Mouse (Mus musculus) megakaryocyte, embryonic 14.5 days (primary cell): ENCODE results near the gene Lyrm4. TPM values are rescaled to one million over a fixed set of nuclear protein-coding genes. Genes with fewer than 3 reads are reported as not detected.

Experiments
- H3K27me3 ChIP-seq: replicated peaks from 2 replicates; pipeline ENCODE3; 2012; ENCODE audit warnings: inconsistent platforms
- H3K36me3 ChIP-seq: replicated peaks from 2 replicates; pipeline ENCODE3; 2012; ENCODE audit warnings: low read length, inconsistent platforms, mixed read lengths
- H3K4me1 ChIP-seq: 2 replicates; pipeline ENCODE4 v1.6.1; 2012; ENCODE audit warnings: inconsistent platforms
- H3K4me3 ChIP-seq: replicated peaks from 2 replicates; pipeline ENCODE3; 2012; ENCODE audit warnings: moderate library complexity, mild to moderate bottlenecking, inconsistent platforms
- H3K9me3 ChIP-seq: 2 replicates; pipeline ENCODE4 v1.6.1; 2012; ENCODE audit warnings: inconsistent platforms
- FLI1 ChIP-seq: IDR thresholded peaks from 2 replicates; pipeline ENCODE4 v1.6.1; 2012; ENCODE audit warnings: low read length, inconsistent platforms, mixed read lengths
- GATA1 ChIP-seq: IDR thresholded peaks from 3 replicates; pipeline ENCODE4 v1.6.1; 2012; ENCODE audit warnings: mixed read lengths, low read length, inconsistent platforms, borderline replicate concordance
- polyA plus RNA-seq: library from polyadenylated mRNA; stranded (reverse); fragments of >175 nt; gene quantifications from 2 replicates; pipeline ENCODE4 v1.2.3, GENCODE M21; 2012; ENCODE audit warnings: low replicate concordance; ENCODE audit not compliant: insufficient read depth

Lyrm4 gene
- polyA plus RNA-seq, 1 experiment = 3.3 TPM

DNA sequence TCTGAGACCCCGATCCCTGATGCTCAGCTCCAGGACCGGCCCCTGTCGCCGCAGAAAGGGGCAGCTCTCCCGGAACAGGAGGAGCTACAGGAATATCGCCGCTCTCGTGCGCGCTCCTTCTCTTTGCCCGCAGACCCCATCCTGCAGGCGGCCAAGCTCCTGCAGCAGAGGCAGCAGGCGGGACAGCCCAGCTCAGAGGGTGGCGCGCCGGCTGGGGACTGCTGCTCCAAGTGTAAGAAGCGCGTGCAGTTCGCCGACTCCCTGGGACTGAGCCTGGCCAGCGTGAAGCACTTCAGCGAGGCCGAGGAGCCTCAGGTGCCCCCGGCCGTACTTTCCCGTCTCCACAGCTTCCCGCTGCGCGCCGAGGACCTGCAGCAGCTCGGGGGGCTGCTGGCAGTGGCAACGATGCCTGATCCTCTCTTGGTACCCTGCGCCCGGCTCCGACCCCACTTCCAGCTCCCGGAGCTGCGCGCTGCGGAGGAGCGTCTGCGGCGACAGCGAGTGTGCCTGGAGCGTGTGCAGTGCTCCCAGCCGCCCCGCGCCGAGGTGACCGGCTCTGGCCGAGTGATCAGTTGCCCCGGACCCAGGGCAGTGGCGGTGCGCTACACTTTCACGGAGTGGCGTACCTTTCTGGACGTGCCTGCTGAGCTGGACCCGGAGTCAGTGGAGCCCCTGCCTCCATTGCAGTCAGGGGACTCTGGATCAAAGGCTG is 148.5 kb downstream of the Lyrm4 start:
- peaks cover 47% of the 10 kb centered on the region for H3K27me3 ChIP-seq
- TF ChIP-seq GATA1 (no peak), FLI1 (no peak)
- no peaks in the 10 kb centered on the region for H3K36me3 ChIP-seq
- H3K4me1 ChIP-seq = peaks cover 25% of the 10 kb centered on the region
- H3K9me3 ChIP-seq = peaks cover 23% of the 10 kb centered on the region
- H3K4me3 ChIP-seq = peak overlapping the region; percentile 91

DNA sequence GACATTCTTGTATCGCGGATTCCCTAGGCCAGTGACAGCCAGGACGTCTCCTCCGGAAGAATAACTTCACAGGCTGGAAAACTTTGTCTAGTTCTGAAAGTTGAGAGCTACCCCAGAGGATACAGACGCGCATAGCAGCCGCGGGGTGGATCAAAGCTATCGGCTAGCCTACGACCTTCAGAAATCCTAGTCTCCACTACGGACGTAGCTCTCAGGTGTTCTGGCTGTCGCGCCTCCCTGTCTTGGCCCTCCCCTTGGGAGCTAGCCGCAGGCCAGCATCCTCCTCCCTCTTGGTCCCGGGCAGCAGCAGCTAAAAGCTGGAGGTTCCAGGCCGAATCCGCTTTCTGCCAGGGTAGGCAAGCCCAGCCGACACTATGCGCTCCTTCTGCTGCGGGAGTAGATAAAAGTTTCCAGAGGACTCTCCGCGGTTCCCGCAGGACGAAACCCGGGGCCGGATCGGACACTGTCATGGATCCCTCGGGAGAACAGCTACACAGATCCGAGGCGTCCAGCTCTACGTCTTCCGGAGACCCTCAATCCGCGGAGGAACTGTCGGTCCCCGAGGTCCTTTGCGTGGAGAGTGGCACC is 149.1 kb downstream of the Lyrm4 start:
- Histone ChIP-seq H3K36me3 (no peaks in the 10 kb centered on the region), H3K27me3 (peaks cover 47% of the 10 kb centered on the region), H3K9me3 (peaks cover 23% of the 10 kb centered on the region), H3K4me3 (peak overlapping the region; percentile 91), H3K4me1 (peaks cover 25% of the 10 kb centered on the region)
- TF ChIP-seq GATA1 (no peak), FLI1 (no peak)

DNA sequence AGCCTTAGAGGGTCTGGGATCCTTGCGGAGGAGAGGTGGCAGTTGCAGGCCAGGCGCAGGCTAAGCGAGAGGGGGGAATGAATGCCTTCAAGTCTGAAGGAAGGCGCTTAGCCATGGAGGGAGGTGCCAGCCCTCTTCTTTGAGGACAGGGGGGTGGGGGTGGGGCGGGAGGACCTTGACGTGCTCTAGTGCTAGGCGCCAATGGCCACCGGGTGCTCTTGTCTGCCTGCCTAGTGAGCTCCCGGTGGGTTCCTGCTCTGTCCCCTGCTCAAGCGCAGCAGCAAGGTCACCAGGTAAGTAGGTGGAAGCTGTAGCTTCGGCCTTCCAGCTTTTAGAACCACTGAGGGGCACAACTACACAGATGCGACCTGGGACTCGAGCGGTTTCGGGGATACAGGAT is 149.6 kb downstream of the Lyrm4 start:
- Histone ChIP-seq H3K27me3 (peaks cover 47% of the 10 kb centered on the region), H3K9me3 (peaks cover 23% of the 10 kb centered on the region), H3K4me1 (peaks cover 25% of the 10 kb centered on the region), H3K4me3 (peak overlapping the region; percentile 91), H3K36me3 (no peaks in the 10 kb centered on the region)
- TF ChIP-seq FLI1 = no peak
- TF ChIP-seq GATA1 = no peak

DNA sequence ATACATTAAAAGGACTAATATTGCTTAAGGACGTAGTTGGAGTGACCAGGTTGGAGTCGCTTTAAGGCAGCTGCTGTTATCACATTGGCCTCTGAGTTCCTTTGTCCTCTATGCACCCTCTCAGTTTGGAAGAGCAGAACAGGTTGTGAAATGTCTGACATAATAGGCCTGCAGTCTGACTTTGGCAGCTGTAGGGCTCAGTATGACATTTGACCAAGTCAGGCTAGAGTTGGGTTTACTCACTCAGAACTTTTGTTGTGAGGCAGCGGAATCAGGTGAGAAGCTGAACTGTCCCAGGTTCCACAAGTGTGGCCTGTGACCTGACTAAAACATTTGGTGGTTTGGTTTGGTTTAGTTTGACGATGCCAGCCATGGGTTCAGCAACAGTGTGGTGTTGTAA is 153.7 kb downstream of the Lyrm4 start:
- Histone ChIP-seq H3K9me3 (peaks cover 8% of the 10 kb centered on the region), H3K4me1 (peaks cover 12% of the 10 kb centered on the region), H3K36me3 (no peaks in the 10 kb centered on the region), H3K27me3 (peaks cover 27% of the 10 kb centered on the region), H3K4me3 (no peak overlapping the region)
- no peak for TF ChIP-seq FLI1

DNA sequence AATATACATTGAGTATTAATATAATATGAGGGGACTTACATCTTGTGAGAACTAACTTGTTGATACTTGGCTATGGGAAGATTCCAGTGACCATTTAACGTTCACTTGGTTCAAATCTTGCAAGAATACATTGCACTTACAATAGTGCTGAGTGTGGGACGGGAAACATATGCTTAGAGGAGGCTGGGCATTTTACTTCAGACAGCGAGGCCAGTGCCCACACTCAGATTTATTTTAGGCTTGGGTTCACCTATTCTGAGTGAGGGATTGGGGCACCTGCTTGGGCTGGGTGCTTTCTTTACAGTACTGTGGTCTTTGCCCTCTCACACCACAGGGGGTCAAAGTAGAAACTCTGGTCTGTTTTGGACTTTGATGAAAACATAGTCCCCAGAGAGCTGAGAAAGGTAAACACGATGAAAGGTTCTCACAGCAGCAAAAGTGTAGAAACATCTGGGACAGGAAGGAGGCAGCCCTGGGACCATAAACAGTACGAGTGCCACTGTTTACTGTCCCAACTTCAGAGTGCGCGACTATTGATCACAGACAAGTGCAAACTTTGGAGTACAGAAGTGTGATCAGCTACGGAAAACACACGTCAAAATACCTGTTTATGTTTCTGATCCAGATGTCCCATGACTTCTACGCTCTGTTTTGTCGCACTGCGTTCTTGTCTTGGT is 157.8 kb downstream of the Lyrm4 start:
- no peaks in the 10 kb centered on the region for H3K36me3 ChIP-seq
- H3K4me3 ChIP-seq = no peak overlapping the region
- no peaks in the 10 kb centered on the region for H3K27me3 ChIP-seq
- H3K9me3 ChIP-seq = no peaks in the 10 kb centered on the region
- TF ChIP-seq FLI1 (no peak), GATA1 (no peak)
- no peaks in the 10 kb centered on the region for H3K4me1 ChIP-seq

DNA sequence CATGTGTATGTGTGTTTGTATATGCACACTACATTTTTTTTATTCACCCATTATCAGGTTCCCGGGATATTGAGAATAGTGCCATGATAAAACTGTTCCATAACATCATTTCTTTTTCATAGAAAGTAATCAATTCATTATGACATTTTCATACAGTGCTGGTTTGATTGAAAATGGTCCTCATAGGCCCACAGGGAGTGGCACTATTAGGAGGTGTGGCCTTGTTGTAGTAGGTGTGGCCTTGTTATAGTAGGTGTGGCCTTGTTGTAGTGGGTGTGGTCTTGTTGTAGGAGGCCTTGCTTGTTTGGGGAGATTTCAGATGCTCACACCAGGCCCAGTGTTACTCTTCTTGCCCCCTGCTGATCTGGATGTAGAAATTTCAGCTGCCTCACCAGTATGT is 158.8 kb downstream of the Lyrm4 start, which contains the start of gene Ppp1r3g:
Ppp1r3g (plus strand) TSS at position 301 of the 400 bp plus-strand sequence.
- TF ChIP-seq GATA1 (no peak), FLI1 (no peak)
- Histone ChIP-seq H3K4me1 (no peaks in the 10 kb centered on the region), H3K27me3 (no peaks in the 10 kb centered on the region), H3K36me3 (no peaks in the 10 kb centered on the region), H3K4me3 (no peak within 1 kb of the TSS), H3K9me3 (no peaks in the 10 kb centered on the region)

DNA sequence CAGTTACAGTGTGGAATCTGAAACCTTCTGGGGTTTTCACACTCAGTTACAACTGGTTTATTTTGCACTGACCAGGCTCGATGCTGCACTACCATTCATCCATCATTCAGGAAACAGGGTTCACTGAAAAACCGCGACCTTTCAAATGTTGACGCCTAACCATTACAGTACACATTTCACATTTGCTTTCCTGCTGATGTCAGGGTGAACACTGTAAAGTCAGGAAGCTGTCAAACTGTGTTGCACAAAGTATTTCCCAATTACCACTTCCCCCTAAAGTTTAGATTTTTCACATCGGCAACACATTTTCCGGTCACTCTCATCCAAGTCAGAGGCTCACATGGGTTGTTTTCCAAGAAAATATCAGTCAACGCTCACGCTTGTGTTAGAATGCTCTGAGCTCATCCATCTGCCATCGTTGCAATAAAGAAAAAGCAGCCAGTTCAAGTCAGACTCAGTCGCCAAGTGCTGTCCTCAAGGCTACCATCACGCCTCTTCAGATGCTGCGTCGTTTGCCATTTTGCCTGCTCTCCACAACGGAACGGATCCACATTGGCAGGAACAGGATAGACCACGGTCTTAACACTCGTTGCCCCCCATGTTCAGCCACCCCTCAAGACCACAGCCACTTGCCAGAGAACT is 167.4 kb downstream of the Lyrm4 start:
- Histone ChIP-seq H3K9me3 (peaks cover 31% of the 10 kb centered on the region), H3K4me1 (peaks cover 17% of the 10 kb centered on the region), H3K4me3 (no peak overlapping the region), H3K27me3 (peaks cover 30% of the 10 kb centered on the region), H3K36me3 (no peaks in the 10 kb centered on the region)
- TF ChIP-seq FLI1 = no peak
- TF ChIP-seq GATA1 = no peak

DNA sequence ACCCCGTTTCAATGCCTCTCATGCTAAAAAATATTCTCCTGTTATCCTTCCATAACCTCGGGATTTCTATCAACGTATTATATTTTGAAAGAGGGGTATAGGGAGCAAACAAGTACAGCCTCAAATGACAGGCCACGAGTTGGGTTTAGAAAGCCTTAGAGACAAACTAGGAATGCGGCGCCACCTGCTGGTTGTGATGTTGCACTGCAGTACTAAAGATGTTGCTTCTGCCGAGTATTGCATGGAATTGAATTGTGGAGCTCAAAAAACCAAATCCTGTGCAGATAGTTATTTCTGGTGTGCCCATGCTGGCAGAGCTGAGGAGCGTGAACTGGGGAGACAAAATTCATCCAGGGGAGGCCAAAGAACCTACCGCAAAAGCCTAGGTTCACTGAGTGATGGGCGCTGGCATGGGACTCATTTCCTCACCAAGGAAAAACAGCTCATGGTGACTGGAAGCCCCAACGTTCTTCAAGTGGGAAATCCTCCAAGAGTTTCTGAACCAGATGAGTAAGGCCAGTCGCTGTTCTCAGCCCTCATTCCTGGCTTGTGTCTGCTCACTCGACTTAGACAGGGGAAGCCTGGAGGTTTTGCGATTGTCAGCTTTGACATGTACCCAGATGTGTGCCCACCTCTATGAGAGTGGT is 169.8 kb downstream of the Lyrm4 start:
- H3K4me3 ChIP-seq = no peak overlapping the region
- peaks cover 27% of the 10 kb centered on the region for H3K9me3 ChIP-seq
- no peaks in the 10 kb centered on the region for H3K36me3 ChIP-seq
- TF ChIP-seq GATA1 (no peak), FLI1 (no peak)
- H3K4me1 ChIP-seq = peaks cover 17% of the 10 kb centered on the region
- H3K27me3 ChIP-seq = peaks cover 43% of the 10 kb centered on the region

DNA sequence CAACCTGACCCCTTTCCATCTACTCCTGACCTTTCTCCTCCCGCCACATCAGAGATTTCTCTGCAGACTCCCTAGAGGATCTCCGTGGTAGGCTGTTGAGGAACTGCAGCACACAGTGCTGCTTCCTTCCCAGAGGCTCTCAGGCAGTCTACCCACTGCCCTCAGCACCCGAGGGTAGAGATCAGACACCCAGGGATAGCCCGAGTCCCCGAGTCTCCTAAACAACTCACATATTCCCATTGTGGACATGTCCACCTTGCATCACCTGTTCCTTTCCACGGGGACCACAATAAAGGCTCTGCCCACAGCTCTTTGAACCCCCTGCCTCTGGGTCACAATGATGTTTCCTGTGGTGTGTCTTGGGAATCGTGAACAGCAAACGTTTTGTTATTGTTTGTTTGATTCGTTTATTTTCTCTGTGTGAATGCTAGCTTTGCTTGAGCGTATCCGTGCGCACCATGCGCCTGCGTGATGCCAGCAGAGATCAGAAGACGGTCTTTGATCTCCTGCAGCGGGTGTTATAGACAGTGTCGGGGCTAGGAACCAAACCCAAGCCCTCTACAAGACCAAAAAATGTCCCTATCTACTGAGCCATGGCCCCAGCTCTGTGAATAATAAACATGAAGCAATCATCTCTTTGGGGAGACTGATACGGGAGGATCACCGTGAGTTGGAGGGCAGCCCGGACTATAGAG is 170.5 kb downstream of the Lyrm4 start:
- TF ChIP-seq GATA1 (no peak), FLI1 (no peak)
- H3K4me1 ChIP-seq = peaks cover 17% of the 10 kb centered on the region
- no peaks in the 10 kb centered on the region for H3K36me3 ChIP-seq

DNA sequence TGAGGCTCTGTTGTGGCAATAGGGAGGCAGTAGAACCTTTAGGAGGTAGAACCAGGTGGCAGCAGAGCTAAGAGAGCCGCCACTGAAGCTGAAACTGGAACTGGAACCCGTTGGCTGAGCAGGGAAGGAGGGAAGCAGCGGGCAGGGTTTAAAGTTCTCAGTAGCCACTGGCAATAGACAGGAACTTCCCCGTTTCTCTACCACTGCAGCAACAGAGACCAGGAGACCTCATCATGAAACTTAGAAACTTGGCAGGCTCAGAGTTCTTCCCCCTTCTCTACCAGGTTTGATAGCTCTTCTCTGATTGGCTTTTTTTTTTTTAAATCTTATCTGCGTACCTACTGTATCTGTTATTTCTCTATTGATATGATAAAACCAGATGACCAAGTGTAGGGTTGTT is 176.4 kb downstream of the Lyrm4 start:
- Histone ChIP-seq H3K27me3 (peaks cover 32% of the 10 kb centered on the region), H3K4me1 (no peaks in the 10 kb centered on the region), H3K9me3 (0 out of 2 replicates have a peak, but pooled peaks cover 3% of the 10 kb centered on the region), H3K4me3 (no peak overlapping the region), H3K36me3 (no peaks in the 10 kb centered on the region)
- TF ChIP-seq GATA1 (no peak), FLI1 (no peak)

More for the DNA sequence above, 170.5 kb downstream of the Lyrm4 start:
- H3K27me3 ChIP-seq = peaks cover 46% of the 10 kb centered on the region
- H3K4me3 ChIP-seq = no peak overlapping the region
- peaks cover 20% of the 10 kb centered on the region for H3K9me3 ChIP-seq
